Mouse (Mus musculus) intestine, embryonic 14.5 days (tissue): ENCODE measurements at regions not wholly inside any gene's neighbourhood (a gene's known extent, or its start where the extent isn't known, plus 50 kb on each side); places are given as distances from the start of the nearest gene placed in this dataset.

Experiments
- ATAC-seq: fragments of 200-750 bp; cut with Nextera tagmentation; replicated peaks from 2 replicates; pipeline ENCODE4 v1.8.0; 2017; ENCODE audit warnings: low read depth, moderate number of reproducible peaks, moderate TSS enrichment, moderate library complexity; ENCODE audit not compliant: low FRiP score, low TSS enrichment
- DNase-seq: peaks from one replicate; pipeline ENCODE4 v3.0.0-alpha.2; 2018; ENCODE audit warnings: low spot score
- H3K27ac ChIP-seq: fragments of 300-500 bp; sonication (generic); 2 replicates; pipeline ENCODE4 v1.5.1; 2014; ENCODE audit warnings: low read depth, mild to moderate bottlenecking, control low read depth
- H3K27me3 ChIP-seq: fragments of 300-500 bp; sonication (generic); replicated peaks from 2 replicates; pipeline ENCODE4 v1.6.1; 2014; ENCODE audit warnings: low read length, control low read depth; ENCODE audit not compliant: control insufficient read depth, insufficient read depth
- H3K36me3 ChIP-seq: fragments of 300-500 bp; sonication (generic); 2 replicates; pipeline ENCODE4 v1.6.1; 2014; ENCODE audit warnings: low read length, control low read depth; ENCODE audit not compliant: control insufficient read depth, insufficient read depth
- H3K4me1 ChIP-seq: fragments of 300-500 bp; sonication (generic); replicated peaks from 2 replicates; pipeline ENCODE4 v1.6.1; 2014; ENCODE audit warnings: low read length, control low read depth, mixed read lengths; ENCODE audit not compliant: control insufficient read depth, insufficient read depth
- H3K4me2 ChIP-seq: fragments of 300-500 bp; sonication (generic); 2 replicates; pipeline ENCODE4 v1.6.1; 2014; ENCODE audit warnings: low read length
- H3K4me3 ChIP-seq: fragments of 300-500 bp; sonication (generic); 2 replicates; pipeline ENCODE4 v1.5.1; 2014; ENCODE audit warnings: low read depth, low read length, control low read depth, mixed read lengths
- H3K9ac ChIP-seq: fragments of 300-500 bp; sonication (generic); 2 replicates; pipeline ENCODE4 v1.6.1; 2014; ENCODE audit warnings: mild to moderate bottlenecking, low read length
- H3K9me3 ChIP-seq: fragments of 300-500 bp; sonication (generic); 2 replicates; pipeline ENCODE4 v1.6.1; 2016; ENCODE audit warnings: low read length, control low read depth; ENCODE audit not compliant: control insufficient read depth
- WGBS: fragments of 180-500 bp; shearing (Covaris S2); extraction: QIAGEN DNeasy Blood & Tissue Kit; methylation state at CpG from one replicate; pipeline ENCODE4 v1.1.7; 2014; 5-methylcytosine and 5-hydroxymethylcytosine counted together

GRCm38 (mm10) chr17:63812586-63812985, 50.3 kb upstream of the Fer start:
- no peaks in the 10 kb centered on the region for H3K27me3 ChIP-seq
- H3K27ac ChIP-seq = no peak overlapping the region
- no peak overlapping the region for H3K9ac ChIP-seq
- WGBS = 97% methylated on average over 3 of the region's 3 CpGs
- no peak overlapping the region for H3K4me3 ChIP-seq
- H3K4me2 ChIP-seq = no peak overlapping the region
- no peak for DNase-seq
- no peak for ATAC-seq
- no peaks in the 10 kb centered on the region for H3K4me1 ChIP-seq
- H3K9me3 ChIP-seq = no peaks in the 10 kb centered on the region
- no peaks in the 10 kb centered on the region for H3K36me3 ChIP-seq
